Mouse (Mus musculus): Measurements from ENCODE around the gene Adipoq. TPM values are rescaled to one million over a fixed set of nuclear protein-coding genes. Genes with fewer than 3 reads are reported as not detected.

Adipoq gene
- total RNA-seq, 2 experiments from 2014 or later, result not detected

- no peak for DNase-seq
Measured at GRCm38 (mm10) chr16:23115486-23115885, 30.9 kb upstream of the Adipoq start.

- DNase-seq, result no peak
Measured at GRCm38 (mm10) chr16:23117173-23117572, 29.2 kb upstream of the Adipoq start.

GRCm38 (mm10) chr16:23122446-23122845 lies 23.9 kb upstream of the Adipoq start:
- no peak for DNase-seq

- DNase-seq, result no peak
Measured at GRCm38 (mm10) chr16:23123104-23123503, 23.2 kb upstream of the Adipoq start.

GRCm38 (mm10) chr16:23124398-23124797 lies 21.9 kb upstream of the Adipoq start:
- no peak for DNase-seq

GRCm38 (mm10) chr16:23127311-23127672 lies 19.0 kb upstream of the Adipoq start:
- no peak for DNase-seq

GRCm38 (mm10) chr16:23127673-23128375 lies 18.5 kb upstream of the Adipoq start, which contains the start of gene Rfc4:
TSS of gene Rfc4 (minus strand) at chr16:23127737.
- peak; percentile 92 to 93 for DNase-seq

- no peak for DNase-seq
Measured at GRCm38 (mm10) chr16:23130303-23130702, 16.0 kb upstream of the Adipoq start.

- DNase-seq, result no peak
Measured at GRCm38 (mm10) chr16:23132336-23132735, 14.0 kb upstream of the Adipoq start.

- DNase-seq, result no peak
Measured at GRCm38 (mm10) chr16:23135421-23136149, 10.8 kb upstream of the Adipoq start.

- DNase-seq, result no peak
Measured at GRCm38 (mm10) chr16:23136406-23136970, 9.8 kb upstream of the Adipoq start.

- DNase-seq, result no peak
Measured at GRCm38 (mm10) chr16:23140911-23141310, 5.4 kb upstream of the Adipoq start.

GRCm38 (mm10) chr16:23144326-23144725 lies 2.0 kb upstream of the Adipoq start:
- no peak for DNase-seq

GRCm38 (mm10) chr16:23145211-23145610 lies 1.1 kb upstream of the Adipoq start:
- DNase-seq, result no peak

GRCm38 (mm10) chr16:23148936-23149335 lies 2.6 kb downstream of the Adipoq start:
- DNase-seq, result no peak

- DNase-seq, result no peak
Measured at GRCm38 (mm10) chr16:23149396-23149795, 3.1 kb downstream of the Adipoq start.

- peak in 1 of 2 experiments; percentile 27 for DNase-seq
Measured at GRCm38 (mm10) chr16:23151423-23151822, 5.1 kb downstream of the Adipoq start.

GRCm38 (mm10) chr16:23154261-23154660 lies 7.9 kb downstream of the Adipoq start:
- DNase-seq, result no peak

GRCm38 (mm10) chr16:23157013-23157412 lies 10.7 kb downstream of the Adipoq start:
- no peak for DNase-seq

- DNase-seq, result no peak
Measured at GRCm38 (mm10) chr16:23158292-23158691, 12.0 kb downstream of the Adipoq start.

GRCm38 (mm10) chr16:23158957-23159356 lies 12.6 kb downstream of the Adipoq start:
- DNase-seq, result no peak

GRCm38 (mm10) chr16:23159749-23160148 lies 13.4 kb downstream of the Adipoq start:
- no peak for DNase-seq

- DNase-seq, result no peak
Measured at GRCm38 (mm10) chr16:23162116-23162515, 15.8 kb downstream of the Adipoq start.

GRCm38 (mm10) chr16:23164443-23164842 lies 18.1 kb downstream of the Adipoq start:
- DNase-seq, result no peak
